In the genomic region with DNA sequence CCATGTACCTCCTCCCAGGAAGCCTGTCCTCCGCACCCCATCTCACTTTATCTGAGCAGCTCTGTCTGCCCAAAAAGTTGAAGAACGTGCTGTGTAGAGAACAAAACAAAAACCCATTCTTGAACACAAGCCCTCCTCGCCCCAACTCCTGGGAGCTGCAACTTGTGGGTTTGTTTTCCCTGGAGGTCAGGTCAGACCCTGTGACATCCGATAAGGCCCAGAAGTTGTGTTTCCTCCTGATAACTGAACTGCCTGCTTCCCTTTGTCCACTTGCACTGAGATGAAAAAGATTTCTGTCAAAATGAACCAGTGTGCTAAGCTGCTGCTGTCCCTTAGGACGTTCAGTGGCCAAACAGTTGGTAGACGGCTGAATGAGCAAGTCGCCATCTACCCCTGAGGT, we compare ENCODE assay signal across 10 mouse cellular contexts. TPM values are rescaled to one million over a fixed set of nuclear protein-coding genes. Genes with fewer than 3 reads are reported as not detected.
DNase-seq lines count a peak whose midpoint lies in the region; ATAC-seq and TF ChIP-seq lines count a peak whose summit lies in the region.
"Had no signal": no experiment of that assay in that cellular context is flagged by ENCODE, and none has a peak within 500 bp of the region (broad histone marks: within the 10 kb centered on the region; RNA-seq: fewer than 3 reads in every experiment).

No protein-coding gene starts in this region.

- no peak overlapping the region for H3K4me3 ChIP-seq in lung, embryonic 14.5 days (ENCODE audit: low read depth, low read length)
- no peak overlapping the region for H3K4me3 ChIP-seq in lung, postnatal 0 days (ENCODE audit: low read depth, low read length)
- peak overlapping the region; percentile 41; the same call in 1 of the 2 replicates for H3K4me3 ChIP-seq in forebrain, postnatal 0 days (ENCODE audit: low read depth, low read length)
- H3K4me3 ChIP-seq in liver, embryonic 13.5 days (replicated peaks): peak overlapping the region; percentile 49
- peak overlapping the region; percentile 42 for H3K4me3 ChIP-seq in stomach, embryonic 15.5 days (replicated peaks)

- no peak overlapping the region for H3K9ac ChIP-seq in lung, embryonic 14.5 days
- no peak overlapping the region for H3K9ac ChIP-seq in lung, postnatal 0 days (replicated peaks; ENCODE audit: low read depth)
- peak overlapping the region; percentile 48; the same call in 1 of the 2 replicates for H3K9ac ChIP-seq in forebrain, postnatal 0 days
- peak overlapping the region; percentile 51; the same call in 1 of the 2 replicates for H3K9ac ChIP-seq in liver, embryonic 13.5 days
- no peak overlapping the region for H3K9ac ChIP-seq in stomach, embryonic 15.5 days

- WGBS in lung, embryonic 14.5 days: 28% methylated on average over 7 of the region's 7 CpGs
- WGBS in lung, postnatal 0 days: 33% methylated on average over 7 of the region's 7 CpGs
- 63% methylated on average over 7 of the region's 7 CpGs for WGBS in forebrain, postnatal 0 days
- WGBS in liver, embryonic 13.5 days (ENCODE audit: insufficient replicate concordance): 7% methylated on average over 7 of the region's 7 CpGs
- 55% methylated on average over 7 of the region's 7 CpGs for WGBS in stomach, embryonic 15.5 days

- TF ChIP-seq EP300 in lung, postnatal 0 days (IDR thresholded peaks at IDR 0.05): no peak

- H3K4me2 ChIP-seq in lung, embryonic 14.5 days: peak overlapping the region; percentile 79
- no peak overlapping the region for H3K4me2 ChIP-seq in lung, postnatal 0 days (replicated peaks; ENCODE audit: low read depth, low read length)
- H3K4me2 ChIP-seq in forebrain, postnatal 0 days (ENCODE audit: low read depth): peak overlapping the region; percentile 67
- peak overlapping the region; percentile 74 for H3K4me2 ChIP-seq in liver, embryonic 13.5 days
- H3K4me2 ChIP-seq in stomach, embryonic 15.5 days: peak overlapping the region; percentile 86

- H3K27ac ChIP-seq in lung, embryonic 14.5 days (ENCODE audit: low read depth): no peak overlapping the region
- no peak overlapping the region for H3K27ac ChIP-seq in lung, postnatal 0 days (ENCODE audit: low read length)
- H3K27ac ChIP-seq in forebrain, postnatal 0 days (ENCODE audit: low read depth, low read length): no peak overlapping the region
- H3K27ac ChIP-seq in liver, embryonic 13.5 days: no peak overlapping the region
- no peak overlapping the region for H3K27ac ChIP-seq in stomach, embryonic 15.5 days

- 0 out of 2 replicates have a peak, but pooled peaks cover 4% of the 10 kb centered on the region for H3K9me3 ChIP-seq in lung, embryonic 14.5 days (ENCODE audit: low read depth, low read length)
- no peaks in the 10 kb centered on the region for H3K9me3 ChIP-seq in lung, postnatal 0 days (ENCODE audit: low read length)
- H3K9me3 ChIP-seq in forebrain, postnatal 0 days (ENCODE audit: low read length): no peaks in the 10 kb centered on the region; the same call in 1 of the 2 replicates
- H3K9me3 ChIP-seq in liver, embryonic 13.5 days (replicated peaks): no peaks in the 10 kb centered on the region
- 0 out of 2 replicates have a peak, but pooled peaks cover 3% of the 10 kb centered on the region for H3K9me3 ChIP-seq in stomach, embryonic 15.5 days

- no peak for TF ChIP-seq CTCF in lung, embryonic 14.5 days (IDR thresholded peaks at IDR 0.05; ENCODE audit: low read depth)
- TF ChIP-seq CTCF in lung, postnatal 0 days (IDR thresholded peaks at IDR 0.05): no peak
- TF ChIP-seq CTCF in forebrain, postnatal 0 days (IDR thresholded peaks at IDR 0.05; ENCODE audit: low read depth): no peak

- no peak for DNase-seq in lung, embryonic 14.5 days
- DNase-seq in lung, postnatal 0 days (ENCODE audit: low spot score): no peak
- no peak for DNase-seq in forebrain, postnatal 0 days
- DNase-seq in liver, embryonic 13.5 days: peak; percentile 26
- DNase-seq in adrenal gland, adult 2 months: no peak
- no peak for DNase-seq in thymus, postnatal 36 days
- no peak for DNase-seq in layer of hippocampus, postnatal 36 days
- DNase-seq: cerebellum, postnatal 10 days had no signal

- no peak for ATAC-seq in lung, embryonic 14.5 days (ENCODE audit: insufficient read depth)
- ATAC-seq in lung, postnatal 0 days: no peak
- ATAC-seq in forebrain, postnatal 0 days: no peak
- ATAC-seq in liver, embryonic 13.5 days (ENCODE audit: low read depth): peak; percentile 51
- ATAC-seq in stomach, embryonic 15.5 days (ENCODE audit: insufficient read depth, low FRiP score, low read depth): no peak
- ATAC-seq: Patski had no signal

- no peaks in the 10 kb centered on the region for H3K36me3 ChIP-seq in lung, embryonic 14.5 days (ENCODE audit: insufficient read depth)
- H3K36me3 ChIP-seq in lung, postnatal 0 days (ENCODE audit: insufficient read depth, low read length): no peaks in the 10 kb centered on the region
- H3K36me3 ChIP-seq in forebrain, postnatal 0 days (ENCODE audit: insufficient read depth): no peaks in the 10 kb centered on the region
- no peaks in the 10 kb centered on the region for H3K36me3 ChIP-seq in liver, embryonic 13.5 days
- H3K36me3 ChIP-seq in stomach, embryonic 15.5 days: no peaks in the 10 kb centered on the region

- peaks cover 25% of the 10 kb centered on the region for H3K27me3 ChIP-seq in lung, embryonic 14.5 days (ENCODE audit: insufficient read depth, low read length)
- H3K27me3 ChIP-seq in lung, postnatal 0 days (replicated peaks; ENCODE audit: insufficient read depth, low read length): peaks cover 11% of the 10 kb centered on the region; the same call in 1 of the 2 replicates
- no peaks in the 10 kb centered on the region; the same call in 1 of the 2 replicates for H3K27me3 ChIP-seq in forebrain, postnatal 0 days (ENCODE audit: insufficient read depth, low read length)
- peaks cover 35% of the 10 kb centered on the region for H3K27me3 ChIP-seq in liver, embryonic 13.5 days
- peaks cover 18% of the 10 kb centered on the region for H3K27me3 ChIP-seq in stomach, embryonic 15.5 days (replicated peaks)

- H3K4me1 ChIP-seq in lung, embryonic 14.5 days (ENCODE audit: insufficient read depth): peaks cover 4% of the 10 kb centered on the region; the same call in 1 of the 2 replicates
- H3K4me1 ChIP-seq in lung, postnatal 0 days (ENCODE audit: insufficient read depth, low read depth, low read length): no peaks in the 10 kb centered on the region
- H3K4me1 ChIP-seq in forebrain, postnatal 0 days (ENCODE audit: insufficient read depth): peaks cover 7% of the 10 kb centered on the region; the same call in 1 of the 2 replicates
- peaks cover 19% of the 10 kb centered on the region for H3K4me1 ChIP-seq in liver, embryonic 13.5 days (replicated peaks)
- H3K4me1 ChIP-seq in stomach, embryonic 15.5 days: peaks cover 10% of the 10 kb centered on the region

RNA-seq across cellular contexts. Expression of gene Slc18a2, which starts 0.9 kb away (rescaled TPM):
- polyA plus RNA-seq in lung, embryonic 14.5 days (2014; fragmentation: Nextera tagmentation; extraction: Ambion mirVana): 5.6 and 7.5 TPM in 2 replicates
- 2.7 and 3.3 TPM in 2 replicates for polyA plus RNA-seq in lung, postnatal 0 days (2015; fragmentation: Nextera tagmentation; extraction: Ambion mirVana)
- total RNA-seq in forebrain, postnatal 0 days (2014; rRNA removed): 7.8 and 9.3 TPM in 2 replicates
- polyA plus RNA-seq in forebrain, postnatal 0 days (2015; fragmentation: Nextera tagmentation; extraction: Ambion mirVana): 7.7 and 15.0 TPM in 2 replicates
- polyA plus RNA-seq in liver, embryonic 13.5 days (2015; fragmentation: Nextera tagmentation; extraction: Ambion mirVana): 3.4 and 4.3 TPM in 2 replicates
- polyA plus RNA-seq in stomach, embryonic 15.5 days (2015; fragmentation: Nextera tagmentation; extraction: Ambion mirVana): 11.4 and 11.9 TPM in 2 replicates
- 10 to 100 TPM; 10.4 to 25.8 TPM for total RNA-seq in adrenal gland, adult 2 months (2021)
- 4.3 and 8.7 TPM in 2 replicates for polyA plus RNA-seq in adrenal gland, adult 2 months (2012; rRNA removed)
- total RNA-seq in layer of hippocampus, postnatal 36 days (2021): 1 to 10 TPM; 1.1 to 1.2 TPM

RNA-seq across cellular contexts. Expression of gene Kcnk18, which starts 42.6 kb away (rescaled TPM):
- not detected in 2 replicates for polyA plus RNA-seq in lung, embryonic 14.5 days (2014; fragmentation: Nextera tagmentation; extraction: Ambion mirVana)
- polyA plus RNA-seq in lung, postnatal 0 days (2015; fragmentation: Nextera tagmentation; extraction: Ambion mirVana): not detected in 2 replicates
- total RNA-seq in forebrain, postnatal 0 days (2014; rRNA removed): 0.08 TPM in 1 of 2 replicates, not detected in the other
- polyA plus RNA-seq in forebrain, postnatal 0 days (2015; fragmentation: Nextera tagmentation; extraction: Ambion mirVana): 0.08 TPM in 1 of 2 replicates, not detected in the other
- not detected in 2 replicates for polyA plus RNA-seq in liver, embryonic 13.5 days (2015; fragmentation: Nextera tagmentation; extraction: Ambion mirVana)
- 0.06 TPM in 1 of 2 replicates, not detected in the other for polyA plus RNA-seq in stomach, embryonic 15.5 days (2015; fragmentation: Nextera tagmentation; extraction: Ambion mirVana)
- total RNA-seq in adrenal gland, adult 2 months (2021): not detected
- polyA plus RNA-seq in adrenal gland, adult 2 months (2012; rRNA removed): not detected in 2 replicates
- total RNA-seq in layer of hippocampus, postnatal 36 days (2021): not detected
- polyA plus RNA-seq: Patski had no signal

Comparison
In these comparisons a context has a peak if more than half of its experiments do, and no peak if none do; other contexts are left out.
1. H3K4me3 ChIP-seq: peak in forebrain, postnatal 0 days (single experiment), liver, embryonic 13.5 days (single experiment) and stomach, embryonic 15.5 days (single experiment); none in lung, embryonic 14.5 days (single experiment) and lung, postnatal 0 days (single experiment).
2. H3K9ac ChIP-seq: peak in forebrain, postnatal 0 days (single experiment) and liver, embryonic 13.5 days (single experiment); none in lung, embryonic 14.5 days (single experiment), lung, postnatal 0 days (single experiment) and stomach, embryonic 15.5 days (single experiment).